Mouse (Mus musculus) heart, adult 11 months (tissue): ENCODE data around the gene Mrpl43.
"Not testable (repeated sequence)": the region's sequence is repeated elsewhere in the genome, so short reads cannot be mapped to it uniquely, and the experiment has no call there.

Experiments
- DNase-seq: peaks from one replicate; pipeline ENCODE4 v3.0.0; 2022

Gene Mrpl43

DNA sequence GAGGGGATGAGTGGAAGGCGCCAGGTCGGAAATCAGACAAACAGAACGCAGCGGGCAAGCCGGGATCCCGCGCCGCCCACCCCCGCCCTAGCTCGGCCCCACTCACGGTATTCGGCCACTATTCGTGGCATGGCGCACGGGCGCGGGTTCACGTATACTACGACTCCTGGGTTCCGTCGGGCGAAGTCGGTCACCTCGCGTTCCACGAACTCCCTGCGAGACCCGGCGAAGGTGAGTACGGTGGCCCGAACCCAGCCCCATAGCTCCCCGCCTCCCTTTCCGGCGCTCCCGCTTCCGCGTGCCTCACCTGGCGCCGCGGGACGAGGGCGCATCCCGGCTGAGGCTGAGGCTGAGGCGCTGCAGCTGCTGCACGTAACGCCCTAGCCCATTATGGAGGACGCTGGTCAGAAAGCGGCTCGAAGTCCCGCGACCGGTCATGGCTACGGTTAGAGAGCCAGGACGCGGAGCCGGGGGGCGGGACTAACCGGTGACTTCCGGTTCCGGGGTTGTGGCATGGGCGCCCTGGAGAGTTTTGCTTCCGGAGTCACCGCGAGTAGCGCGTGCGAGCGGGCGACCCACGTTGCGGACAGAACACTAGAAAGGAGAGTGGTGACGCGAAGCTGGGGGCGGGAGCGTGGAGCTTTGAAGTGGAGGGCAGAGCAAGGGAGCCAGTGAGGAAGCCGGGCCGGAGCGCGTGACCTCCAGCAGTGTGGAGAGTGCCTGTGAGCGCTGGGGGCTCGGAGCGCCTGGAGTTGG, at the start of gene Mrpl43:
Gene Mrpl43 (minus strand): TSS at position 486 of the 756 bp plus-strand sequence.
- DNase-seq = peak; percentile 99

DNA sequence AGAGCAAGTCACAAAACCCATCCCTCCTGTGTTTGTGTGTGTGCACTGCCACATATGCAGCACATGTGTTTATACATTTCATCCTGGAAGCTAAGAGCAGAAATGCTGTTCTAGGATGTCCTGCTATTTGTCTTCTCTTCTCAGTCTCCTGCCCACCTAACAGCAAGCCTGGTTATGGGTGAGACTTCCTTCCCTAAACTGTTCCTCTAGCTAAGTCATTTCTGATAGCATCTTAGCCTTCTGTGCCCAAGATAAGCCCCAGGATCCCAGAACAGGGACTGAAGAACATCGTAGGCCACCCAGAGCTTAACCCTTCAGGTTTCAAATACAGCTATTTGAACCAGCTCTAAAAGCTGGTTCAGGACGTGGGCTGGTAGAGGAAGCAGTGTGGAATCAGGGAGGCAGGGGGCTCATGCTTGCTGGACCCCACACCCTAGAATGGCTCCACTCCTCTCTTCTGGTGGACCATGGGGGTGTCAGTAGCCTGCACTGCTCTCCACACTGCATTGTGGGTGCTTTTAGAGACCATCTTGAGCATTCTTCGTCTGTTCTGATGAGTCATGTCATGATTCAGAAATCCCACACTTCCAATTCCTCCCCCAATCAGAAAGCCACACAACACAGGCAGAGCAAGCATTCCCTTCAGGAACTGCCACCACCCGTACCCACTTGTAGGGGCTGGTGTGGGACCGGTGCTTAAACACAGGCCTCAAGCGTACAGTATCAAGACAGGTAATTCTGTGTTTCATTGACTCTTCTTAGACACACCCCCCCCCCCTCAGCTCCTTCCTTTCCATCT, 48.8 kb upstream of the Mrpl43 start:
- DNase-seq = no peak

DNA sequence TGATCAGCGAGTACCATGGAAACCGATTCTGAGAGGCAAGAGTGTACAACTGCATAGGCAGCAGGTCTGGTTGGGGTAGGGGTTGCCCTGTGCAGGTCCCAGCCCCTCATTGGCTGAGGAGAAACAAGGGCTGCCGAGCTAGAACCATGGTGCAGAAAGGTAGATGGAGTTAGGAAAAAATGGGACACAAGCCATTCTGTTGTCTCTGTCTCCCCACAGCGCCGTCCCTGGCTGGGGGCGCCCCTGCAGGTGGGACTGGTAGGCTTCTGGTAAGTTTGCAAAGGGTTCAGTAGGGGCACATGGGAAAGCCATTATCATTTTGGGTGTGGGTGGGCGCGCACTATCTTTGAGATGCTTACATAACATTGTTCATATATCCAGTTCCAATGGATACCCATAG, 47.2 kb upstream of the Mrpl43 start:
- peak; percentile 92 for DNase-seq

DNA sequence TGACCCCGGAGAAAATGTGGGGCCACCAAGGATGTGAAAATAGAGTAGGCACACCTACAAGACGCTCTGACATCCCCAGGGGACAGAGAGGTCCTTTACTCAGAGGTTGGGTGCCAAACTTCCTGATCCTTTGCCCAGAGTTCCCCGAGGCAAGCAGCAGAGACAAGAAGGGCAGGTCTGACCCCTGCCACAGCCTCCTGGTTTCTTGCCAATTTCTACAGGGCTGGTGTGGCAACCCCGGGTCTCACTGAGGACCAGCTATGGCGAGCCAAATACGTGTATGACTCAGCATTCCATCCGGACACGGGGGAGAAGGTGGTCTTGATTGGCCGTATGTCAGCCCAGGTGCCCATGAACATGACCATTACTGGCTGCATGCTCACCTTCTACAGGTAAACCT, 43.3 kb upstream of the Mrpl43 start:
- peak; percentile 96 for DNase-seq

DNA sequence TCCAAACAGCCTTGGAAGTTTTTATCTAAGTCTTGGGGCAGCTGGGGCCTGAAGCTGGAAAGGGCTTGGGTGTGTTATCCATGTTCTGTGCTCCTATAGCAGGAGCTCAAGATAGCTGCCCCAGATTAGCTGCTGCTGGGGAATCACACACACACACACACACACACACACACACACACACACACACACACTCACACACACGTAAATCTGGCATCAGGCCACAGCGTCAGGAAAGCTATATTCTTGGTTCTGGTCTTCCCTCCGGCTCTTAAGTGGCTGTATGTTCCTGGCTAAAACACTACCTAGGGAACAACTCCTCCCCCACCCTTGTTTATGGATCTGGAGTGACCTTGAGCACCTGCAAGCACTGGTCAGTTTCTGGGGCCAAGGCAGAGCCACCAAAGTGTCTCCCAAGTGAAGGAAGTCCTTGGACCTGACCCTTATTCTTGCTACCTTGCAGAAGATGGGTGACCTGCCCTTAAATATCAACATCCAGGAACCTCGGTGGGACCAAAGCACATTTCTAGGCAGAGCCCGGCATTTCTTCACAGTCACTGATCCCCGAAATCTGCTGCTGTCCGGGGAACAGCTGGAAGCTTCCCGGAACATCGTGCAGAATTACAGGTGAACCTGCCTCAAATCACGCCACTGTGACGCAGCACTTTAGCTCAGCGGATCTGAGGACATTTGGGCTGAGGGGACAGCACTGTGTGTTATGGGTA, 42.6 kb upstream of the Mrpl43 start:
- DNase-seq = peak; percentile 91

DNA sequence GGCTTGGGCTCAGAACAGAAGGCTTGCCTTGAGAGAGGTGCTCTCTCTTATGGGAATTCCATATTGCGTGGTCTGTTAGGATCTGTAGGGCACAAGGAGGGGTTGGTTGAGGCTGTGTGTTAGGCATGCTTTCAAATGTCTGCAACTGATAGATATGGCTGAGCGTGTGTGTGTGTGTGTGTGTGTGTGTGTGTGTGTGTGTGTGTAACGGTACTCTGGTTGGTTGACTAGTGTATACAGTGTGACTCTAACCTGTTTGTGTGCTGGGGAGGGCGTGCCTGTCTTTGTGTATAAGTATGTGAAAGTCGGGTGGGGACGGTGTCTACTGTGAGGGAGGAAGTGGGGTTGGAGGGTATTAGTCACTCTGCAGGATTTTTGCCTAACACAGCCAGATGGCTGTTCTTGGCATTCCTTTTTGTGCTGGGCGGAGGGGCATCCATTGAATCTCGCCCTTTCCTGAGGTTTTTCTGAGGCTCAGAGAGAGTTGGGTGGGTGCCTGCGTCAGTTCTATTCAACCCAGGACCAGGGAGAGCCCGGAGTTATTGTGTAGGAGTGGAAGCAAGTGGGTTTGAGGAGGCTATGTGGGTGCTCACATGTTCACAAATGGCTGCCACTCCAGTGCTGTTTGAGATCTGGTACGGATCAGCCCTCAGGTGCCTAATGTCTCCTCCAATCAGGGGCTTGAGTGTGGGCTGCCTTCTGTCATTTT, 41.8 kb upstream of the Mrpl43 start:
- DNase-seq = peak; percentile 98

DNA sequence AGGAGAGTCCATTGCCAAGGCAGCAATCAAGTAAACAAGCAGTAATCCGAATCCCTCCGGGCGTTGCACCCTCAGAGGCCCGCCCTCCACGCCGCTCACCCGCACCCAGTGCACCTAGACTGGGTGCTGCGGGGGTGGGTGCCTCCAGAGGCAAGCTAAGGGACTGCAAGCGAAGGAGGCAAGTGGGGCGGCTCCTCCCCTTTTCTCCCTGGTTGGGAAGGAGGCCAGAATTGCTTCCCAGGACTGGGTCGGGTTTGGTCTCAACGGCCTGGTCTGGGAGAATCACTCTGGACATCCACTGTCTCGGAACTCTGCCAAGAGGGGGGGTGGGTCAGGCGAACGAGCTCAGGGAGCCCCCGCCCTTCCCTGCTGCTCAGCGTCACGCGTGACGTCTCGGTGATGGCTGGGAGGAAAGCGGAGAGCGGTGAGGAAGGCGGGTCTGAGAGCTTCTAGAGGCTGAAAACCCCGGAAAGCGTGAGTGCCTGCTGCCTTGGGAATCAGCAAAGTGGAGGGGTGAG, 41.2 kb upstream of the Mrpl43 start, which contains the start of gene Sfxn3:
Gene Sfxn3 (plus strand): TSS at position 87 of the 518 bp plus-strand sequence.
- peak; percentile 100 for DNase-seq

DNA sequence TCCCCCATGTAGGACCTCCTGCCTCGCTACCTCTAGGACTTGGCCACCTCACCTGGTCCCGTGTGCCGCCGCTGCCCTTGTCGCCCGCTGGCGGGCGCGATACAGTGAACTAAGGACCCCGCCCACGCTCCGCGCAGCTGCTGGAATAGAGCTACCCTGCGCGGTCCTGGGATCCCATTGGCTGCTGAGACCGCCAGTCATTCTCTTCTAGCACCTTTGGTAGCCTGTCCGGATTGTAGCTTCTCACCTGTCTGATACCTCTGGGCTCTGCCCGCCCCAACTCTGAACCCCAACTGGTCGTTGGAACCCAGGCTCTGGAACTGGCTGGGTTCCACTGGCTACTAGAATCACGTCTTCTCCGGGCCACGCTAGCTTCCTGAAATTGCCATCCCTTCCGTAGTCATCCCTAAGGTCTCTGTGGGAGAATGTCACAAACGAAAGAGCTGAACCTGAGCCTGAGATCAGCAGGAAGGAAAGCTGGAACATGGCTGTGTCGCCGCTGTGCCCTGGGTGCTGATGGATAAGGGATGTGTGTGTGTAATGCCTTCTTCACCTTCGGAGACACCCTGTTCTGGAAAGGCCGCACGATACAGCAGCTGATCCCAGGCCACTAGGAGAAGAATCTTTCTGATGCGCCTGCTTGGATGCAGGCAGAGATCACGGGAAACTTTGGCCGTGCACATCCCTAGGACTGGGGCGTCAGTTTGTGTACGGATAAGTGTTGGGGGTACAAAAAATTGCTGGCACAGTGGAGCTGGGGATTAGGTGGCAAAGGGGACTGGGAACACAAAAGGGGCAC, 40.5 kb upstream of the Mrpl43 start:
- peak; percentile 99 for DNase-seq

DNA sequence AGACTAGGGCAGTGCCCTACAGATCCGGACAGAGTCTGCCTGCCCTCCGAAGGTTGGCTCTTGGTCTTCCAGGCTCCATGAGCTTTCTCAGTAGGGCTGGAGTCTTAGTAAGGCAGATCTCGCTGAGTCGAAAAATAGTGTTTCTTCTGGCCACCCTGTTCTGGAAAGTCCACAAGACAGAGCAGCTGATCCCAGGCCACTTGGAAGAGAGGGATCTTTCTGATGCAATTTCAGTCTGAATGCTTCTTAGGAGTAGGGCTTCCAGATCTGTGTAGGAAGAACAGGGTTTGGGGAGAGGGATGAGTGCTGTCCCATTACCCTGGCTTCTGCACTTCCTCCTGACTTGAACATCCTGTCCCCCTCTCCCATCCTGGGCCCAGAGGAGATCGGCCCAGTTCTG, 39.4 kb upstream of the Mrpl43 start, which contains the start of gene Pdzd7:
Gene Pdzd7 (minus strand): TSS at position 67 of the 400 bp plus-strand sequence.
- peak; percentile 91 for DNase-seq

DNA sequence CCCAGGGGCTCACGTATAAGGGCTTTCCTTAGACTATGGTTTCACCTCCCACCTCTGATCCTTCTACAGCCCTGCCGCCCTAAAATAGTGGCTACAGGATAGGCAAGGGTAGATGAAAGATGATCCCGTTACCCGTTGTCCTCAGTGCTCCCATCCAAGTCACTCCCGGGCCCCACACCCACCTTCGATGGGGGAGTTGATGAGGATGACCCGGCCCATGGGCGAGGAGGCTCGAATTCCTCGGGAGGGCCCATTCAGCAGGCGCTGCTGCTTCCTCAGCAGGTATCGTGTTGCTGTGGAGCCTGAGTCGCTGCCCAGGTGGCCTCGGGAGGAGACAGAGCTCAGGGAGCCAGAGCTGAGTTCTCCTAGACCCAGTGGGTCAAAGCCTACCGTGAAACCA, 39.0 kb upstream of the Mrpl43 start:
- peak; percentile 93 for DNase-seq

DNA sequence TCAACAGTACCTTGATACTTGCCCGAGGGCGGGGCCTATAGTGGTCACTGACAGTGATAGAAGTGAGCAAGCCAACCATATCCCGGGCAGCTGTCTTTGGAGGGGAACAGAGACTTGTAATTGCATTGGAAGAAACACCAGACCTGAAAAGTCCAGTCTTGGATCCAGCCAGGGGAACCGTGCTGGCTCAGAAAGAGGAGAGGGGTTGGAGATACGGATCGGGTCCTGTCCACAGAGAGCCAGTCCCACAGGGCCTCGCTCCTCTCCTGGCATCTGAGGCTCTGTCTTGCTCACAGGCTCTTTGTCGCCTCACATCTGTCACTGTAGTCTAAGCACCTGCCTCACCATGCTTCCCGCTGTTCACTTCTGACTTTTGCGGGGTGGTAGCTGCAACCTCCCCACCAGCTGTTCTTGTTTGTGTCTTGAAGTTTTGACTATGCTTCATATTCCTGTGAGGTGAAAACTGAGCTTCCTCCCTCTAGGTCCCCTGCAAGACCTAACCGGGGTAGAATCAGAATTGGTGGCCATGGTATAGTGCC, 38.2 kb upstream of the Mrpl43 start:
- peak; percentile 89 for DNase-seq

DNA sequence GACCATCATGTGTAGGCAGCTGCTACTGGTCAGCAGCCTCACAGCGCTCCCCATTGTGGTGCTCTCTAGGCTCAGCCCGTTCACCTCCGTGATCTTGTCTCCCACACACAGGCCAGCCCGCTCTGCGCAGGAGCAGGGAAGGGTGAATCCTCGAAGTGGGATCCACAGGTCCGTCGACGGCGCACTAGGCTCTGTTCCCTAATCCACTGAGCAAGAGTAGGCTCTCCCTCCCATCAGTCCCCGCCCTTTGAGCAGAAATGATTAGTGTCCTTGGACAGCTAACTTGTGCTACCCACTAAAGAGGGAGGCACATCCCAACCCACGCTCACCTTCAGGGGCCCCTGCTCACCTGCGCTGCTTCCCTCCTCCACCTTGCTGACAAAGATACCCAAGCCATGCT, 34.0 kb upstream of the Mrpl43 start:
- DNase-seq = peak; percentile 86

DNA sequence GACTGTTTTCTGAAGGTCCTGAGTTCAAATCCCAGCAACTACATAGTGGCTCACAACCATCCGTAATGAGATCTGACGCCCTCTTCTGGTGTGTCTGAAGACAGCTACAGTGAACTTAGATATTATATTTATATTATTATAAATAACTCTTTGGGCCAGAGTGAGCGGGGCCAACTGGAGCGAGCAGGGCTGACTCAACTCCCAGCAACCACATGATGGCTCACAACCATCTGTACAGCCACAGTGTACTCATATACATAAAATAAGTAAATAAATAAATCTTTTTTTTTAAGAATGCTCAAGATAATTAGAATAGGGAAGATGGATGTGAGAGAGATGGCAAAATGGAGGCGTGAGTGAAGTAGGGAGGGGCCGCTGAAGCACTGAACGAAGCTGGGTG, 32.0 kb upstream of the Mrpl43 start:
- not testable (repeated sequence) for DNase-seq

DNA sequence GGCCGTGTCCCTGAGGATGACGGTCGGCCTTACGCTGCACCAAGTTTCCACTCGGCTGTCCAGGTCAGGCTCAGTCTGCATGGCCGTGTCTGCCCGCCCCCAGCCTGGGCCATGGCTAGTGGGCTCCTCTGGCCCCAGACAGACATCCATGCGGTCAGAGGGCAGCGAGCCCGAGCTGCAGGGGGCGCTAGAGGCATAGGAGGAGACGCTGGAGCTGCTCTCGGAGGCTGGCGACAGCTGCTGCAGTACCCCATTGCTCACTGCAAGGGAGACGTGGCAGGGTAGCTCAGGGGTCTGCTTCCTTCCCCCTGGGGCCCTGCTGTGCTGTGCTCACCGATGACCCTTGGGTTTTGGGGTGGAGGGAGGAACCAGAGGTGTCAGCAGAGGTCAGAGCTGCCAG, 30.6 kb upstream of the Mrpl43 start:
- DNase-seq = no peak

DNA sequence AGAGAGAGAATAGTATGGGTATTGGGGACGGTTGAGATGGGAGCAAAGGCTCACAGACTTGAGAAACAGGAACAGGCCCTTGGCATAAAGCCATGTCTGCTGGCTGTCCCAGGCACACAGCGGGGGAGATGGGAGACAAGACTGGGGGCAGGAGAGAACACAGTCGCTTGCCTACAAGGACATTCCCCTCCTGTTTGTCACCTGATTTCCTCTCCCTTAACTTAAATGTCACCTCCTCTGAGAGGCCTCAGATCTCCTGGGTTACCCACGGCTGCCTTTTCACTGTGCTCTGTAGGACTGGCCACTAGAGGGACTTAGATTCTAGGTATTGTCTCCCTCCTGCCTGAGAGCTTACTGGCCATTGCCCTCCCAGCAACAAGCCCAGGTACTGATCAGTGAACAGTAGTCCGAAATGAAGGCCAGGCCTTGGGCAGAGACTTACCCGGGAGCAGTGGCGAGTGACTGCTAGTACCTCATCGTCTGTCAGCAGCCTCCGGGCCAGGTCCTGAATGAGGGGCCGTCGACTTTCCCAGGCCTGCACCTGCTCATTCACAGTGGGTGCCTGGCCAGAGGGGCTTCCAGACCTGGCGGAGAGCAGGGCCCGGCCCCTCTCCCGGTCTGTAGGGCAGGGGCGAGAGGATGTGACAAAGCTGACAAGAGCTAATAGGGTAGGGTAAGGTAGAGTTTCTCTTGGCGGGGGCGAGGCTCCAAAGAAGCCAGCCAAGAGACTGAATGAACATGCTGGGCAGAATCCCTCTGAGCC, 26.5 kb upstream of the Mrpl43 start:
- peak; percentile 94 for DNase-seq

DNA sequence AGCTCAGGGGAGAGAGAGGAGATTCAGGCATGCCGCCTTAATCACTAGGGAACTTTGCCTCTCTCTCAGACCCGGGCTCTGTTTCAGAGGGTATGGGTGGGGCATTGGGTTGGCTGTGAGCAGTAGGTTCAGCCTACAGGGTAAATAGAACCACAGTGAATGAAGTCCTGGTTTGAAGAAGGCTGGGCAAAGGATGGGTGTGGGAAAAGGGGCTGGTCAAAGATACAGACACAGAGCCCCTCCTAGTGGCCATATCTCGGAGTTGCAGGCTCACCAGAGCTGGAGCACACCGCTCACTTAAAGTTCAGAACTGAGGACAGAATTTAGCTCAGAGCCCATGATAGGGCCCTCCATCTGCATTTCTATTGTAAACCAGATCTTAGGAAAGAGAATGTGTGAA, 25.5 kb upstream of the Mrpl43 start:
- DNase-seq = peak; percentile 97

DNA sequence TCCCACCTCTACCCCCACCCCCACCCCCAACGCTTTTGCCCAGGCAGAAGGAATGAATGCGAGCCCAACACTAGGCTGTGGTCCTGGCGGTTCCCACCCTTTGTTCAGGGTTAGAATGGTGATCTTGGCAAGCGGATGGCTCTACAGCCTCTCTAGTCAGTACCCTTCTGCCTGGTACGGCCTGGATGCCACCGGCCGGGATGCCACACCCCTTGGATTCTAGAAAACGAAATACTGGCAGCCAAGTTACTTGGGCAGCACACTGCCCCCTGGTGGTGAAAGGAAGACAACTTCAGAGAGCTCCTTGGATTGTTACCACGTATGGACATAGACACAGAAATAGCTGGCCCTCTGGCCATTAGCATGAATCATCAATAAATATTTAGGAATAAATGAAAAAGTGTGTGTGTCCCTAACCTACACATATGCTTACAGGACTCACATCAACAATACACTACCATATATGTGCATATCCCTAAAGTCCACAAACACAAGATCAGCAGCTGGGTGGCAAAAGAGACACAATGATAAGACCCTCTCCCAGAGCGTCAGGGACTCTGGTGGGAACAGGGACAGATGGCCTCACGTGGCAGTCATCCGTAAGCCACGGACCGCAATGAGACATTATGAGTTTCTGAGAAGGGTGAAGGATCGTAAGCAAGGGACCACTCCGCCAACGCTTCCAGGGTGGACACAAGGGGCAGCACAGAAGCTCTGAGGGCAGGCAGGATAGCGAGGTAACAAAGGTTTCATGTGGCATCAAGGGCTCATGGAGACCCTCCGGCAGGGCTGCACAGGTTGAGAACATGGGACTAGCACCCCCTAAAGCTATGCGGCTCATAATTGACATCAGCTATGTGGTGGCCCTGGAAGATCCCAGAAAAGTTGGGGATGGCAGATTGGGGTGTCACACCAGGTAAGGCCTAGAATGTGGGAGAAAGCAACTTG, 24.8 kb upstream of the Mrpl43 start:
- peak; percentile 97 for DNase-seq

DNA sequence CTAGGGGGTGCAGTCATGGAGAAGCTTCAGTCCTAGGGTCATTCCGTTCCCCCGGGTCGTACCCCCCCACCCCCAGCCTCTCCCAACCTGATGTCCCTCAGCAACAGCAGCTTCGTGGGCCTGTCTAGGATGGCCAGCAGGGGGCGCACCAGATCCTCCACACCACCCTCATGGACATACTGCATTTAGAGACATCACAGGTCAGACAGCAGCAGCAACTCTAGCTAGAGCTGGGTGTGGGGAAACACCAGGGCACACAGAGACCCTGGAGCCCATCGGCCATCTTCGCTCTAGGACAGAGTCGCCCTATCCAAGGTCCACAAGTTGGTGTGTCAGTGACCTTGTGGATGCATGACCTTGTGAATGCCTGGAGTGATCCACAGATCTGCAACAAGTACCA, 23.9 kb upstream of the Mrpl43 start:
- DNase-seq = peak; percentile 97

DNA sequence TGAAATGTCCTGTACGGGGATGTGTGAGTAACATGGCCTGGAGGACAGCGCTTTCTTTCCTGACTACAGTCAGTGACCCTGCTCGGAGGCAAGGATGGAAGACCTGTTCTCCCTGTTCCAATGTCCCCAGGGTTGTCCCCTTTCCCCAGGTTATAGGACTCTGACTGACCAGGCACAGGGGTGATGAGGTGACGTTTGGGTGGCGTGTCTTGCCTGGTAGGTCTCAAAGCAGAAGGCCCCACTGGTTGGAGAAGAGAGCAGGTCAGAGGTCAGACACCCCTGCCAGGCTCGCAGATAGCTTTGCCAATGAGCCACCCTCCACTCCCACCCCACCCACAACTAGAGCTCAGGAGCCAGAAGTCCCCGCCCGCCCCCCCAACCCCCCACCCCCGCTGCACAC, 23.3 kb upstream of the Mrpl43 start:
- DNase-seq = peak; percentile 92
